Mouse (Mus musculus) right cerebral cortex, adult 18-20 months (tissue): ENCODE results near the gene Otx1.
A peak's percentile ranks its signal among the peaks of the same experiment; 100 is the strongest.

Experiments used
- DNase-seq: peaks from one replicate; pipeline ENCODE4 v3.0.0; 2022; ENCODE audit warnings: mixed read lengths

Gene Otx1

GRCm38 (mm10) chr11:22002783-22003340 lies at the start of gene Otx1:
Gene Otx1, minus strand, starts transcription at chr11:22002897.
- peak; percentile 10 for DNase-seq

GRCm38 (mm10) chr11:22050864-22051263 lies 48.2 kb upstream of the Otx1 start:
- DNase-seq: no peak

- DNase-seq: no peak
These were observed 37.2 kb upstream of the Otx1 start for GRCm38 (mm10) chr11:22039854-22040426.

DNA sequence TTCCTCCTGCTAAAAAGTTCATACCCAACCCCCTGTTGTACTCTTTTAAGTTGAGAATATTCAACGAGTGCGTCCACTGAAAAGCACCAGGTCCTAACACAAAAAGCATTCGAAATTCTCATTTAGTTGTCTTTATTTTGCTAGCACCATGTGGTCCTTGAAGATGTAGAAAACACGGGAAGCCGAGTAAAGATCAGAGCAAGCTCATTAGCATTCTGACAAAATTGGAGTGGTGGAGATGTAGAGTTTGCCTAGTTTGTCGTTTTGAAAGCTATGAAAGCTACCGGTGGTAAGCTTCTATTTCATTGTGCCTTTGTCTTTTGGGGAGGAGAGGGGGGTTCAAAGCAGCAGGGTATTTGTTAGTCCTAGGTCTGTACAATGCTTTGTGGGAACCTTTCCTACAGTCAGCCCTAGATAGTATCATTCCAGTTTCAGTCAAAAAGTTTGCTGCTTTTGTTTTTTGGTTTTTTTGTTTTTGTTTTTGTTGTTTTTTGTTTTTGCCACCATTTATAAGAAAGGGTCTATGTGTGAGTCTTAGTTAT lies 31.9 kb upstream of the Otx1 start:
- no peak for DNase-seq

- DNase-seq: no peak
These were observed 30.9 kb upstream of the Otx1 start for GRCm38 (mm10) chr11:22033582-22033981.

DNA sequence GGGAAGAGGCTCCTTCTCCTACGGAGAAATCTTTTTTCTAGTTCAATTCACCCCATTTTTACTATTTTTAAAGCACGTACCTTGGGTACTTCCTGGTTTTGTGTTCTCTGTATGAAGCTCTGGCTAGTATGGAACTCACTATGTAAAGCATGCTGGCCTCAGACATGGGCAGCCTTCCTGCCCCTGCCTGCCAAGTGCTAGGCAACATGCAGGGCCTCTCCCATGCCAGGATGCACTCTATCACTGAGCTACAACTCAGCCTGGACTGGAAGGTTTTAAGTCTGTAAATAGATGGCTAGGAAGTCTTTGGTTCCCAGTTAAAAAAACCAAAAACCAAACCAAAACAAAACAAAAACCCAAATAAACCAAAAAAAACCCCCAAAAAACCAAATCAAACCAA lies 17.9 kb upstream of the Otx1 start:
- DNase-seq: no peak

DNA sequence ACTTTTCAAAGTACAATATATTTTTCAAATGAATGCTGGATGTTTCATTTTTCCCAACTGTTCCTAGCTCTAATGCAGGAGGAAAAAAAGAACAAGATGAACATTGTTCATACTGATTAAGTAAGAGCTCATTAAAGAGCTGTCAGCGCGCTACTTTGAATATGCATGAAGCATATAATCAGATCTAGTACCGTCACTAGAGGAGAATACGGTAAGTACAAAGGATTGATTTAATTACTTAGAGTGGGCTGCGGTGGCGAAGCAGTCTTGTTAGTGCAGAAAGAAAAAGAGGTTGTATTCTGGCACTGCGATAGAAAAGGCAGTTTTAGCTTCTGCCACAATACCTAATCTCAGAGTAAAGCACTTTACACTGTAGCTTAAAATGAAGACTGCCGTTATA lies 14.7 kb upstream of the Otx1 start:
- peak; percentile 24 for DNase-seq

DNA sequence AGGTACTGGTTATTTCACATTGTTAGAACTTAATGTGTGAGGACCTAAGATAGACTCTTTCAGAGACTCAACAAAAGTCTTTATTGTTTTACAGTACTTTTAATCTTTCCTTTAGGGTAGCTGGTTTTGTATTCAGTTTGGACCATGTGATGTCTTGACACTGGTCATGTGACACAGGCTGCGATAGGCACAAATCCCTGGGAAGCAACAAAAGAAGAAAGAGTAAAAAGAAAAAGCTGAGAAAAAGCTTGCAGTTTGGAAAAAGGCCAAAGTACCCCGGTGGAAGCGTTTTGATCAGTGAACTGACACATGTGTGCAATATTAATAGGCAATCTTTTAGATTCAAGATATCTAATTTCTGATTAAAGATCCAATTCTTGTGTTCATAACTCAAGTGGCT lies 13.6 kb upstream of the Otx1 start:
- DNase-seq: no peak

DNA sequence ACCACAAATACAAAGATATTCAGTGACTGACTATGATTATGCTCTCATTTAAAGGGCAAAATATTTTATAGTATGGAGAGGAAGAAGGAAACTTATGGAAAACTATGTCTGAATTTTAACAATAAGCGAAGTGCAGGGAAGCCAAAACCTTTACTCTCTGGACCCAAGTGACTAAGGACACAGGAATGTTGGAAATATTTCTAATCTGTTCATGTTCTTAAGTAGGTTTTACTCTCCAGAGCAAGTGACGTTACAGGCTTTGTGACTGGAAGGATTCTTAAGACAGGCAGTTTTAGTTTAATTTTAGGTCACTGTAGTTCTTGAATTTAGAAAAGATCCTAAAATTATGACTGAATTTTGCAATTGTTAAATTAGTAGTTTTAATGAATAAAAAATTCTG lies 6.1 kb upstream of the Otx1 start:
- DNase-seq: no peak

DNA sequence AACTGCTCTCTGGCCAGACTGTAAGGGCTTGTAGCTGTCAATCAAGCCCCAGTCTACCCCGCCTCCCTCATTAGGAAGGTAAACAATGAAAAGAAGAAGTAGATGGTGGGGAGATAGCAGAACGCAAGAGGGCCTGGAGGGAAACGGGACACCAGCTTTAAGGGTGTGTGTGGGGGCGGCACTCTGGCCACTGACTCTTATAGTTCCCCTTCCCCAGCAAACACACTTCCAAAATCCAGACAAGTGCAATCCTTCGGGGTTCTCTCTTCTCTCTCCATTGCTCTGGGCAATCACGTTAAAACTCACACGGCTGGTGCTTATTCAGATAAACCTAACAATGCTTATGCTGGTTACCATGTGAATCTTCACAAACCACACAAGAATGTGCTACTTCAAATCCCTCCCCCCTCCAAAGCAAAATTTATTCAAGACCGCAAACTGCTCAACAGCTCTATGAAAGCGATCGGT lies 5.5 kb upstream of the Otx1 start:
- no peak for DNase-seq

- no peak for DNase-seq
These were observed 5.0 kb upstream of the Otx1 start for GRCm38 (mm10) chr11:22007781-22008110.

DNA sequence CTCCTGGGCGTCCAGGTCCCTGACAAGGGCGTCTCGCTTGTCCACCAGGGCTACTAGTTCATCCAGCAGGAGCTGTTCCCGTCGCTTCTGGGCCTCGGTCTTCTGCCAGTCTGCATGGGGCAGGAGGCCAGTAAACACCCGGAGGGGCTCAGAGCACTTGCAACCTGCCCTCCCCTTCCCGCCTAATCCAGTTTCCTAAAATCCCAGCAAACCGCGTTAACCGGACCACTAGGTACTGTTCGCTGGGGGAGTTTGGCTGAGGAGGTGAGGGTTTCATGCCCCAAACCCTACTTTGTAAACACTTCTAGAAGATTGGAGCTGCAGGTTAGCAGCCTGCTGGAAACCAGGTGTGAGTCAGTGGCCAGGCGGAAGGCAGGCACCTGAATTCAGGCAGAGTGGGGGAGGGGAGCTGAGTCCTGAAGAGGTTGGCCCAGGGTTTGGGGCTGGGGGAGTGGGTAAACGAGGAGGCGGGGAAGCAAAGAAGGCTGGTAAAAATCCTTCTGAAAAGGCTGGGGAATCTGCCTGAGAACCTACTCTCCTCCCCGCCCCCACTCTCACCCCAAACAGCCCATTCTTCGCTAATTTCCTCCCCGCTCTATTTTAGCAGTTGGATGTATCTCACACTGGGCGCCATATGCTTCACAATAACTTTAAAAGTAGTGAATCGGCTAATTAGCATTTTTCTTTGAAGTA lies 4.5 kb upstream of the Otx1 start:
- no peak for DNase-seq

DNA sequence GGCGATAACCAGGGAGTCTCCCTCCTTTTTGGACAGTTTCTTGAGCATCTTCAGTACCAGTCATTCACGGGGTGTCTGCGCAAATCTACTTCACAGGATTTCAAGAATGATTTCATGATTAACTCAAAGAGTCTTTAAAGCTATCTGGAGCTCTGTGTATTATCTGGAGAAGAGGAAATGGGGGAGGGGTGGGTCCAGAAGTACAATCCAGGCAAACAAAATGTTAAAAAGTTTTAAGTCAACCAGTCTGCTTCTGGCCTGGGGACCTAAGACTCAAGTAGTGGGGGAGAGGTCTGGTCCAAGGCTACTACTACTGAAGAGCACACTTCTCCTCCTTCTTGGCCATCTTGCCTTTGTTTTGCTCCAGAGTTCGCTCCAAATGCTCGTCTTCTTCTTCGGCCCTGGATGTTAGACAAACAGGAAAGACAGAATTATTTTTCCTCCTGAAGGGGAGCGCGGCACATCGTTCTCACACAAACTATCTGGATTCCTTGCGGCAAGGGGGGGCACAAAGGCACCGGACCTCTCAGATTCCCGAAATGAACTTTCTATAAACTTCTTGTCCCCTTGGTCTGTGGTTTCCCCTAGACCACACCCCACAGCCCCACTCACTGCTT lies 3.9 kb upstream of the Otx1 start:
- no peak for DNase-seq

- DNase-seq: no peak
These were observed 2.7 kb upstream of the Otx1 start for GRCm38 (mm10) chr11:22005281-22005870.

- DNase-seq: peak; percentile 11
These were observed 1.7 kb upstream of the Otx1 start for GRCm38 (mm10) chr11:22004331-22004841.

GRCm38 (mm10) chr11:22003341-22003981 lies 764 bp upstream of the Otx1 start:
- DNase-seq: peak; percentile 5

GRCm38 (mm10) chr11:22002062-22002782 lies 475 bp downstream of the Otx1 start:
- no peak for DNase-seq

GRCm38 (mm10) chr11:22001321-22002061 lies 1.2 kb downstream of the Otx1 start:
- peak; percentile 45 for DNase-seq

DNA sequence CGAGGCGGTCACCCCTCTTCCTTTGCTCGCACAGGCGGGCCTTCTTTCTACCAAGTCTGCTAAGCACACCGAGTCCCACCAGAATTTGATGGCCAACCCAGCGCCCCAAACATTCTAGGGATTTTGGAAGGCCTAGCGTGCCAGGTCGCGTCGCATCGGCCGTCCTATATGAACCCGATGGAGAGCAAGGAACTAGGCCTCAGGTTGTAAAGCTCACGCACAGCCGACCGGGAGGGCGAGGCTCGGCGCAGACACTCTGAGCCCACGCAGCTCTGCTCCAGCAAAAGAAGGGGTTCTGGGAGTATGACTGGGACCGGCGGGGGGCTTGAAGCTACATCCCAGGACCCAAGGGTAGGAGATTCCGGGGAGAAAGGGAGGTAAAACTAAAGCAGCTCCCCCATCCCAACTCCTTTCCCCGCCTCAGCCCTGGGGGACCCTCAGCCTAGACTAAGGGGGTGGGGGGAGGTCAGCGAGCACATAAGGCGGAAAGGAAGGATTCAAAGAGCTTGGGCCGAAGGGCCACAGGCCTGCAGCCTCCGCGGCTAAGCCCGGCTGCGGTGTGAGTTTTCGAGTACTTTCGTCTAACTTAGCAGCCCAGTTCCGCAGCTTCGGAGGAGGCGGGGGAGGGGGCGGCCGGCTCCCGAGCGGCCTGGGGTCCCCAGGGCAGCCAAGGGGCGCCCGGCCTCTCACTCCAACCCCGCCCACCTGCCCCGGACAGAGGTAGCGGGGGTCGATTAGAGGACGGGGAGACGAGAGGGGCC lies 2.2 kb downstream of the Otx1 start:
- DNase-seq: no peak
